Mouse (Mus musculus) thymus, adult 2 months (tissue): ENCODE results near the gene 1700092M07Rik. TPM values are rescaled to one million over a fixed set of nuclear protein-coding genes. Genes with fewer than 3 reads are reported as not detected.
A peak's percentile ranks its signal among the peaks of the same experiment; 100 is the strongest.

Experiments
- DNase-seq: peaks from one replicate; pipeline ENCODE4 v3.0.0; 2021
- H3K27ac ChIP-seq: fragments of 200-500 bp; 2 replicates; pipeline ENCODE4 v1.5.1; 2012; ENCODE audit warnings: low read length, control low read depth; ENCODE audit not compliant: control insufficient read depth, insufficient read depth
- H3K27me3 ChIP-seq: fragments of 200-500 bp; 2 replicates; pipeline ENCODE4 v1.6.1; 2012; ENCODE audit warnings: mild to moderate bottlenecking, low read length, moderate library complexity, mixed read lengths; ENCODE audit not compliant: control insufficient read depth, insufficient read depth
- H3K36me3 ChIP-seq: fragments of 200-500 bp; 2 replicates; pipeline ENCODE4 v1.6.1; 2012; ENCODE audit warnings: mild to moderate bottlenecking, low read length, moderate library complexity; ENCODE audit not compliant: control insufficient read depth, insufficient read depth
- H3K4me1 ChIP-seq: fragments of 200-500 bp; replicated peaks from 2 replicates; pipeline ENCODE4 v1.6.1; 2012; ENCODE audit warnings: low read length; ENCODE audit not compliant: control insufficient read depth, insufficient read depth
- H3K4me3 ChIP-seq: fragments of 200-500 bp; 2 replicates; pipeline ENCODE4 v1.5.1; 2012; ENCODE audit warnings: mild to moderate bottlenecking, low read length, control low read depth, moderate library complexity; ENCODE audit not compliant: control insufficient read depth, insufficient read depth
- CTCF ChIP-seq: fragments of 200-500 bp; IDR thresholded peaks from 2 replicates; pipeline ENCODE4 v1.5.1; 2012; ENCODE audit warnings: mild to moderate bottlenecking, control low read depth, low read length, moderate library complexity, borderline replicate concordance; ENCODE audit not compliant: control insufficient read depth, poor library complexity, insufficient read depth; ENCODE audit errors: extremely low read depth
- POLR2A ChIP-seq: fragments of 200-500 bp; IDR thresholded peaks from 2 replicates; pipeline ENCODE4 v1.6.1; 2012; ENCODE audit warnings: mild to moderate bottlenecking, low read length, control low read depth, moderate library complexity; ENCODE audit not compliant: control insufficient read depth, poor library complexity, insufficient read depth; ENCODE audit errors: extremely low read depth
- WGBS: fragments of 180-500 bp; shearing (Covaris S2); methylation state at CpG from one replicate; pipeline ENCODE4 v1.1.7; 2018; 5-methylcytosine and 5-hydroxymethylcytosine counted together
- polyA plus RNA-seq: library from polyadenylated mRNA; depleted of rRNA; stranded (reverse); fragments of >200 nt; gene quantifications from 2 replicates; pipeline ENCODE4 v1.2.3, GENCODE M21; 2012

The 1700092M07Rik gene
- polyA plus RNA-seq, 1 experiment: not detected

DNA sequence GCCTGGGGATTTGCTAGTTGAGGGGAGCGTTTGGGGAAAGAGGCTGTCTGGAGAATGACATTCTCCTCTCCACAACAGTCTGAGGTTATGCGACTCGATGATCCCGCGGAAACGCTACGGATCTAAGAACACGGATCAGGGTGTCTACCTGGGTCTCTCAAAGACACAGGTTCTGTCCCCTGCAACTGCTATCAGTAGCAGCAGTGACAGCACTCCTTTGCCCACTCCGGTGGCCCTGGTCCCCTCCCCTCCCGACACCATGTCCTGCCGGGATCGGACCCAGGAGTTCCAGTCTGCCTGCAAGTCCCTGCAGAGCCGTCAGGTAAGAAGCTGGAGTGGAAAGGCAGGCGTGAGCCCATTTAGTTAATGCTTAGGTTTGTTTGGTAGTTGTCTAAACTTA lies 1.7 kb downstream of the 1700092M07Rik start:
- DNase-seq: no peak
- 7% methylated on average over 14 of the region's 14 CpGs for WGBS
- peaks cover 21% of the 10 kb centered on the region for H3K36me3 ChIP-seq
- peak overlapping the region; percentile 70; the same call in 1 of the 2 replicates for H3K27ac ChIP-seq
- H3K4me1 ChIP-seq: peaks cover 13% of the 10 kb centered on the region
- peak overlapping the region; percentile 81 for H3K4me3 ChIP-seq
- no peak for TF ChIP-seq CTCF
- no peak for TF ChIP-seq POLR2A
- H3K27me3 ChIP-seq: no peaks in the 10 kb centered on the region

DNA sequence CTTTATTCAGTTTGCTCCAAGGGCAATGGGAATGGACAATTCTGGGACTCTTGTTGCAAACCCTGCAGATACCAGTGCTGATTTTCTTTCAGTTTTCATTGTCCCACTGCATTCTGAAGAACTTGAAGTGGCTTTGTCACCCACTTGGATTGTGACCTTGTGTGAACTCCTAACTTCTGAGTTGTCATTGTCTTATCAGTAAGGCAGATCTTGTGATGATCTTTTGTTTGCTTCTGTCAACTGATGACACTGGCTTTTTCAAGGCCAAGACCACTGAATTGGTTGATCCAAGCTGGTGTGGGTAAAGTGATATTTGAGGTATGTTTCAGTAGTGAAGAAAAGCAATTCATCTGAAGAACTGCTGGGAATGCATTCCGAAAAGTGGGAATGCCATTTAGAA lies 4.9 kb downstream of the 1700092M07Rik start:
- peaks cover 51% of the 10 kb centered on the region for H3K36me3 ChIP-seq

DNA sequence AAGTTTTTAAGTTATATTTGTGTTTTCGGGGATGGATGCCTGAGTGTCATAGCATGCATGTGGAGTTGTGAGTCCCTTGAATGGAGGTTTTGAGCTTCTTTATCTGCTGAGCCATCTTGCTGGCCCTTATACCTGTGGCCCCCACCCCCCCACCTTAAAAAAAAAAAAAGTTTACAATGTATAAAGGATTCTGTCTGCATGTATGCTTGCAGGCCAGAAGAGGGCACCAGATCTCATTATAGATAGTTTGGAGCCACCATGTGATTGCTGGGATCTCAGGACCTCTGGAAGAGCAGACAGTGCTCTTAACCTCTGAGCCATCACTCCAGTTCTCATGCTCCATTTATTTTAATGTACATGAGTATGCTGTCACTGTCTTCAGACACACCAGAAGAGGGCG lies 6.8 kb downstream of the 1700092M07Rik start:
- DNase-seq: no peak
- Histone ChIP-seq H3K4me3 (no peak overlapping the region), H3K27ac (no peak overlapping the region), H3K36me3 (peaks cover 70% of the 10 kb centered on the region), H3K27me3 (no peaks in the 10 kb centered on the region), H3K4me1 (peaks cover 3% of the 10 kb centered on the region)
- 92% methylated on average over 2 of the region's 2 CpGs for WGBS
- TF ChIP-seq CTCF (no peak), POLR2A (no peak)

More for the DNA sequence above, 4.9 kb downstream of the 1700092M07Rik start:
- no peak for DNase-seq
- Histone ChIP-seq H3K27ac (no peak overlapping the region), H3K4me3 (no peak overlapping the region), H3K27me3 (no peaks in the 10 kb centered on the region), H3K4me1 (peaks cover 13% of the 10 kb centered on the region)
- TF ChIP-seq CTCF: no peak
- TF ChIP-seq POLR2A: no peak
- 100% methylated on average over 1 of the region's 1 CpGs for WGBS

DNA sequence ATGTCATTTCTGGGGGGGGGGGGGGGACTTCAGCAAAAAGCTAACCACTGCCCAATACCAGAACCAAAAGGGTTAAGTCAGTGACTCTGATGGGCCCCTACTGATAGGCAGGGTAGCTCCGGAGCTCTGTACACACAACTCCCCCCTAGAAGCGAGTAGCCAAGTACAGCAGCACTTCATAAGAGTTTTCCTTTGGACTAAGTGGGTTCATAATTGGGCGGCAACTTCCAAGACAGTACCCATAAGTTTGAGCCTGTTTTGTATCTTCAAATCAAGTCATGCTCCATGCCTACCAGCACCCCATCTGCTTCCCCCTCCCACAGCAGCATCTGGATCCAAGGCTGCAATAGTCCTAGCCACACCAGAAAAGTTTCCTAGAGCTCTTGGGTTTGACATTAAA lies 15.1 kb downstream of the 1700092M07Rik start:
- Histone ChIP-seq H3K4me1 (peaks cover 13% of the 10 kb centered on the region), H3K27me3 (no peaks in the 10 kb centered on the region), H3K4me3 (no peak overlapping the region), H3K36me3 (peaks cover 33% of the 10 kb centered on the region), H3K27ac (no peak overlapping the region)
- DNase-seq: no peak
- TF ChIP-seq POLR2A (no peak), CTCF (no peak)
- WGBS: 84% methylated on average over 3 of the region's 3 CpGs

DNA sequence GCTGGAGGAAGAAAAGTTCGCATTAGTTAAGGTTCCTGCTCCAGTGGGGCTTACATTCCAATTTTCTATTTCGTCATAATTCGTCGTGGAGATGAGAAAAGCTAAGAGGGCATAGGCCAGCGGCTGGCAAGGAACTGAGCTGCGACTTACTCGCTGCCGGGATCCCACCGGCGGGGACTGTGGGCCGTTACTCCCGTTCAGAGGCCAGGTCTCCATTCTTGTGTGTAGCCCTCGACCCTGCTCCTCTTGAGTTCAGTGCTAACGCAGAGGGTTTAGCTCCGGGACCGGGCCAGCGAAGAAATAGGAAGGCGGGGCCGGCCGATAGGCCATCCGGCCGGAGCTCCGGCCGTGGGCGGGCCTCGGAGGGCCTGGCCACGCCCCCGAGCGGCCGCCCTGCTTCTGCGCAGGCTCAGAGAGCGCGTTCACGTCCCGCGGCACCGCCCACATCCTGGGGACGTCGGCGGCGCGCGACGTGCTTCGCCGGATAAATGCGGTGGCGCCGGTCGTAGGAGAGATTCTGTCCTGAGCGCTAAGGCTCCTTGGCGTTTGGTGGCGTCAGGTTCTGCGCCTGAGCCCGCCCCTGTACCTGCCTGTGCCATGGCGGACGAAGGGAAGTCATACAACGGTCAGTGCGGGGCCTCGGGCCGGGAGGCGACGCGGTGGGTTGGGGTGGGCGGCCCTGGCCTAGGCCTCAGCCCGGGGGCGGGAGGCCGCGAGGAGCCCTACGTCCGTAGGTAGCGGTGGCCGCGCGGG lies 16.3 kb downstream of the 1700092M07Rik start, which contains the start of gene Nxf1:
TSS of gene Nxf1 (plus strand) at position 439 of the 753 bp plus-strand sequence.
- peak; percentile 90 for DNase-seq
- Histone ChIP-seq H3K4me3 (peak within 1 kb of the TSS; percentile 95), H3K4me1 (peaks cover 13% of the 10 kb centered on the region), H3K36me3 (peaks cover 21% of the 10 kb centered on the region), H3K27ac (peak within 1 kb of the TSS; percentile 54), H3K27me3 (no peaks in the 10 kb centered on the region)
- TF ChIP-seq POLR2A (peak; percentile 95), CTCF (peak; percentile 45; the same call in 1 of the 2 replicates)
- WGBS: under 1% methylated on average over 75 of the region's 75 CpGs

DNA sequence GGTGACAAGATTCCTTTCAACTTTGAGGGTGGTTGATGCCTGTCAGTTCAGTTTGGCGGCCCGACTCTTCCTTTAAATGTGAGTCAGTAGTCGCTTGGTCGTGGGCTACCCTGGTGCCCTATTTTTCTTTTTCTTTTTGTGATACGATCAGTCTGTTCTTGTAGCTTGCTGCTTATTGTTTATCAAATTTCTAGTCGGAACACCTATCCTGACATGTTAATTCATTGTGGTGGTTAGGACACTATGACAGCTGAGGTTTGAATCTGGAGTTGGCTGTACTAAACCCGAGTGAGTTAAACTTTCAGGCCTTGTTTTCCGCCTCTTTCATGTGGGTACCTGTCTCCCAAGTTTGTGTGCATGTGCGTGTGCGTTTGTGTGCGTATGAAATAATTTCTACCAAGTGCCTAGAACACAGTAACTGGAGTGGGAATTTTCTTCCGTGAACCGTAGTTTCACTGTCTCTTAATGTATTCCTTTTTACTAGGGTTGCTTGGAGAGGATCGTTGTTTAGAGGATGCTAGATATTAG lies 17.0 kb downstream of the 1700092M07Rik start:
- Histone ChIP-seq H3K27ac (peak overlapping the region; percentile 54), H3K36me3 (peaks cover 20% of the 10 kb centered on the region), H3K4me1 (peaks cover 13% of the 10 kb centered on the region), H3K27me3 (no peaks in the 10 kb centered on the region), H3K4me3 (peak overlapping the region; percentile 95)
- under 1% methylated on average over 14 of the region's 14 CpGs for WGBS
- no peak for TF ChIP-seq CTCF
- peak; percentile 17 for DNase-seq
